8 mouse cellular contexts compared by ENCODE assay signal in the genomic region with DNA sequence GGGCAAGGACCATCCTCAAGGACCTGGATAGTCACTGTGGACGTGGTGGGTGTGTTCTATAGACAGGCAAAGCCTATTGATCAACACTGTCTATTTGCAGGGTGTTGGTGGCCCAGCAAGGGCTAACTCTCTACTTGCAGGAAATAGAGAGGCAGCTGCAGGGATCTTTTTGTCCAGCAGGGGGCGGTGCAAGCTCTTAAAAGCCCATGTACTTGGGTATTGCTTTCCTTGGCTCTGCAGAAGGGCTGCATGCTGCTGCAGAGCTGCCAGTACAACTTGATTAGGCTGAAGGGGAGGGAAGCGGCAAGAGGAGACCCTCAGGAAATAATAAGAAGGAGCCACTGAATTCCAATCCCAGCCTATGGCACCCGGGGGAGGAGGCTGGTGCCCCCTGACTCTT. TPM values are rescaled to one million over a fixed set of nuclear protein-coding genes. Genes with fewer than 3 reads are reported as not detected.
DNase-seq lines count a peak whose midpoint lies in the region; ATAC-seq lines count a peak whose summit lies in the region.

No protein-coding gene starts in this region.

- ATAC-seq in common myeloid progenitor, adult 5-6 weeks (replicated peaks; ENCODE audit: low read depth, poor library complexity, severe bottlenecking) = peak; percentile 53
- peak; percentile 56 for ATAC-seq in intestine, embryonic 14.5 days (replicated peaks; ENCODE audit: low FRiP score, low TSS enrichment, low read depth)
- peak; percentile 49; the same call in 1 of the 2 replicates for ATAC-seq in midbrain, embryonic 12.5 days (ENCODE audit: low FRiP score, low read depth)
- no peak for ATAC-seq in erythroid progenitor cell, adult 5-6 weeks (replicated peaks; ENCODE audit: low FRiP score, poor library complexity, severe bottlenecking)

- WGBS in intestine, embryonic 14.5 days = 2% methylated on average over 4 of the region's 4 CpGs
- 2% methylated on average over 4 of the region's 4 CpGs for WGBS in midbrain, embryonic 12.5 days

- H3K4me3 ChIP-seq in intestine, embryonic 14.5 days (ENCODE audit: low read depth, low read length) = no peak overlapping the region
- H3K4me3 ChIP-seq in midbrain, embryonic 12.5 days = no peak overlapping the region

- no peaks in the 10 kb centered on the region for H3K9me3 ChIP-seq in intestine, embryonic 14.5 days (ENCODE audit: control insufficient read depth, low read length)
- no peaks in the 10 kb centered on the region for H3K9me3 ChIP-seq in midbrain, embryonic 12.5 days

- H3K36me3 ChIP-seq in intestine, embryonic 14.5 days (ENCODE audit: control insufficient read depth, insufficient read depth, low read length) = no peaks in the 10 kb centered on the region
- H3K36me3 ChIP-seq in midbrain, embryonic 12.5 days = no peaks in the 10 kb centered on the region

- no peak overlapping the region for H3K9ac ChIP-seq in intestine, embryonic 14.5 days (ENCODE audit: low read length)
- no peak overlapping the region for H3K9ac ChIP-seq in midbrain, embryonic 12.5 days (replicated peaks)

- no peak overlapping the region for H3K27ac ChIP-seq in intestine, embryonic 14.5 days (ENCODE audit: low read depth)
- no peak overlapping the region for H3K27ac ChIP-seq in midbrain, embryonic 12.5 days (replicated peaks)

- H3K4me1 ChIP-seq in intestine, embryonic 14.5 days (replicated peaks; ENCODE audit: control insufficient read depth, insufficient read depth, low read length) = peaks cover 29% of the 10 kb centered on the region
- peaks cover 9% of the 10 kb centered on the region; the same call in 1 of the 2 replicates for H3K4me1 ChIP-seq in midbrain, embryonic 12.5 days

- peak; percentile 94 for DNase-seq in adipocyte (ENCODE audit: low spot score)
- DNase-seq in gastrocnemius, postnatal 10 days = peak; percentile 97
- DNase-seq in intestine, embryonic 14.5 days (ENCODE audit: low spot score) = peak; percentile 100
- peak; percentile 65 to 97 for DNase-seq in left cerebral cortex, adult 9 months (ENCODE audit: low spot score in 2 of 2)
- DNase-seq in skeletal muscle tissue, adult 2 months (ENCODE audit: low read depth, low spot score) = peak; percentile 91

- H3K4me2 ChIP-seq in intestine, embryonic 14.5 days (ENCODE audit: low read length) = no peak overlapping the region
- no peak overlapping the region for H3K4me2 ChIP-seq in midbrain, embryonic 12.5 days (replicated peaks)

- no peaks in the 10 kb centered on the region for H3K27me3 ChIP-seq in intestine, embryonic 14.5 days (replicated peaks; ENCODE audit: control insufficient read depth, insufficient read depth, low read length)
- peaks cover 6% of the 10 kb centered on the region; the same call in 1 of the 2 replicates for H3K27me3 ChIP-seq in midbrain, embryonic 12.5 days

RNA-seq across cellular contexts. Expression of a gene that starts 38.7 kb away (rescaled TPM):
- total RNA-seq in common myeloid progenitor, adult 5-6 weeks (2017) = 123 and 130 TPM in 2 replicates
- total RNA-seq in gastrocnemius, postnatal 10 days (2021) = 10 to 100 TPM; 40.1 to 51.9 TPM
- polyA plus RNA-seq in intestine, embryonic 14.5 days (2014; fragmentation: Nextera tagmentation; extraction: Ambion mirVana) = 142 and 143 TPM in 2 replicates
- polyA plus RNA-seq in midbrain, embryonic 12.5 days (2016; fragmentation: Nextera tagmentation; extraction: Ambion mirVana) = 162 and 176 TPM in 2 replicates
- 15.1 and 20.5 TPM in 2 replicates for total RNA-seq in erythroid progenitor cell, adult 5-6 weeks (2015; ENCODE audit: low replicate concordance)
- 16.0 and 18.6 TPM in 2 replicates for total RNA-seq in erythroid progenitor cell, adult 5-6 weeks (2017; ENCODE audit: low replicate concordance)
